Mouse (Mus musculus) gastrocnemius, postnatal 14 days (tissue): ENCODE data around the gene Npsr1. TPM values are rescaled to one million over a fixed set of nuclear protein-coding genes. Genes with fewer than 3 reads are reported as not detected.

ENCODE experiments used
- DNase-seq: peaks from one replicate; pipeline ENCODE4 v3.0.0; 2021; ENCODE audit warnings: mixed read lengths
- intact Hi-C: fragments of 180-260 bp; cut with DNase I; formaldehyde crosslinking; loops from one replicate; pipeline ENCODE4 v1.15.1; 2025; ENCODE audit warnings: low total_unique reads
- long read RNA-seq, 2 experiments: library from polyadenylated mRNA; stranded (forward); transcript quantifications; one replicate each; pipeline ENCODE4 v2.0.0; 2021
- total RNA-seq, 2 experiments: library from RNA; stranded (reverse); gene quantifications; 2 replicates each; pipeline ENCODE4 v1.2.3; 2021

Npsr1 gene
- not detected for total RNA-seq
- long read RNA-seq, experiment 1: 0 reads
- long read RNA-seq, experiment 2: 0 reads

DNA sequence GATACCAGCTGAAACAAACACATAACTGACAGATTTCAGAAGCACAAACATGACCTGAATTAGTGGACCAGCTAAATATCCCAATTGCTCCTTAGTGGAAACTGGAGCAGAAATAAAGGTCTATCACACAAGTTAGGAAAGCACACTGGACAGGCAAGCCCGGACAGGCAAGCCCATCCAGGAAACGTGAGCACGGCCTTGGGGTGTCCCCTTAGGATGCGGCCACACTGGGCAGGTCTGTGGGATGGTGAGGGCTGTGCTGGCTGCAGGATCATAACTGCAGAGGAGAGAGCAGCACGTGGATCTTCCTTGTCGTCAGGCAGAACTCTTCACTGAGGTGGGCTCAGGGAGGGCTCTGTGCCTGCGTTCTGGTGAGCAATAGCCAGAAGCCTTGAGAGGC, at the start of gene Npsr1:
Npsr1 (plus strand) TSS at position 301 of the 400 bp plus-strand sequence.
- intact Hi-C loops: no loop called here

DNA sequence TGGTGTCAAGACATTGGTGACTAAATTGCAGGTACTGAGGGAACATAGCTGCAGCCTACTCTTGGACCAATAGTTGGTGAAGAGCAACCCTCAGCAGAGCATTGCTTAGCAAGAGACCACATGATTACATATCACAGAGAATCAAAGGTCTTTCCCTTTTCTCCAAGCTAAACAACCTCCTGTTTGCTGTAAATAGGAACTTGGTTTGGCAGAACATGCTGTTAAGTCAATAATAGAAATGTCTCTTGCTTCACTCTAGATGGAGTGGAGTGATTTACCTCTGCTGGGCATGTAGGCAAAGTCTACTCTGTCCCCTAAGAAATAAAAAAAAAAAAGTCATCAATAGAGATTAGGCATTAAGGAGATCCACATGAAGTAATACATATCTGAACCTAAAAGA, 46.3 kb upstream of the Npsr1 start:
- no peak for DNase-seq
- intact Hi-C loops: no loop called here

More for the DNA sequence above, at the start of gene Npsr1:
- no peak for DNase-seq

DNA sequence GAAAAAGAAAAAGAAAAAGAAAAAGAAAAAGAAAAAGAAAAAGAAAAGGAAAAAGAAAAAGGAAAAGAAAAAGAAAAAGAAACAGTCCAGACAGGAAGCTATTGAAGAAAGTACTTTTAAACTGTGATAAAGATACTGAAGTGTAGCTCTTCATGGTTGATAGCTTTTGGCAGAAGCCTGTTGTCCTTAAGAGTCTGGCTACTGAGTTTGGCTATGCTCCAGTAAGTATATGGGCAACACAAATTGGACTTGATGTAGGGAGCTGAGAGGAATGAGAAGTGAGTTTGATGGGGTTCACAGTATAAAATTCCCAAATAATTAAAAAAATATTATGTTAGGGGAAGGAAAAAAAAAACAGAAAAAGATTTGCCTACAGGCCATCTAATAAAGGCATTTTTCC, 34.5 kb upstream of the Npsr1 start:
- intact Hi-C loops: no loop called here
- no peak for DNase-seq

DNA sequence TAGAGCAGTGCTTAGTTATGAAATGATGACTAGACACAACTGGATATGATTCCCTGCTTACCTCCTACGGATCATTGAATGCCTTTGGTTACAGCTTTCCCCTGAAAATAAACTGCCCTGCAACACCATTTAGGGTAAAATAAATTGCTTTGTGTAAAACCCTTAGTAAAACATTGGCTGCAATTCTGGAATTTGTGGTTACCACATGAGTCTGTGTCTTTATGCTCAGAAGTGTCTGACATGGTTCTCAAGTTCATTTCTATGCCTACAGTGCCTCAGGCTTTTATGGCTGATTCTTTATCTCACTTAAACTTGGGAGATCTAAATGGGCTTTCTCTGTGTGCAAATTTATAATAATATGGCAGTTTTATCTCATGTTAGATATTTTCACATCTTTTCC, 26.1 kb upstream of the Npsr1 start:
- no peak for DNase-seq
- intact Hi-C loops: no loop called here

DNA sequence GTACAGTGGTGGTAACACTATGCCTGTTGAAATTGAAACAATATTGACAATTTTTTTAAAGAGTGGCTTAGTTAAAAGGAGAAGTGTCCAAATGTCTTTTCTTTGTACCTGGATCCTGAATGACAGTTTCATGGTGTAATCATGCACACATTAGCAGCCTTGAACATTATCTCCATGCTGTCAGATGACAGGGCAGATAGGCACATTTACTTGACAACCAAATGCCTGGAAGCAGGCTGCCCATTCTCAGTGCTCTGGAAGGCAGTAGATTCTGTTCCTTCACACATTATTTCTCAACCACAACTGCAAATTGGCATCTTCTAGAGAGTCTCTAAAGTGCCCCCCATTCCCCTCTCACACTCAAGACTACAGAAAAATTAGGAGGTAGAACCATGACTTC, 20.2 kb upstream of the Npsr1 start:
- DNase-seq: no peak
- intact Hi-C loops: no loop called here

DNA sequence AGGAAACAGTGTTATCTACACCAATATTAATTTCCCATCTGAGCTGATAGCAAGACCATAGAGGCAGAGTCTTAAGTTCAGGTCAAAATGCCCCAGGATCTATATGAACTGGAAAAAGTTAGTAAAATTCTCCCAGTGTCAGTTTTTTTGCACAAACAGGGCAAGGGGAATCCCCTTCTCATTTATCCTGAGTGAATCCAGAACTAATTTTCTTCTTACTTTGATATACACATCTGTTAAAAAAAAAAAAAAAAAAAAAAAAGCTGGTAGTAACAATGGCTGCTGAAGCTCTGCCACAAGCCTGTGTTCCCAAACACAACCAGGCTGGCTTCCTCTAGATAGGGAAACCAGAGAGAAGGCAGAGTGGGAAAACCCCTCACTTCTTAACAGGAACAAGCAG, 5.9 kb upstream of the Npsr1 start:
- DNase-seq: no peak
- intact Hi-C loops: no loop called here

DNA sequence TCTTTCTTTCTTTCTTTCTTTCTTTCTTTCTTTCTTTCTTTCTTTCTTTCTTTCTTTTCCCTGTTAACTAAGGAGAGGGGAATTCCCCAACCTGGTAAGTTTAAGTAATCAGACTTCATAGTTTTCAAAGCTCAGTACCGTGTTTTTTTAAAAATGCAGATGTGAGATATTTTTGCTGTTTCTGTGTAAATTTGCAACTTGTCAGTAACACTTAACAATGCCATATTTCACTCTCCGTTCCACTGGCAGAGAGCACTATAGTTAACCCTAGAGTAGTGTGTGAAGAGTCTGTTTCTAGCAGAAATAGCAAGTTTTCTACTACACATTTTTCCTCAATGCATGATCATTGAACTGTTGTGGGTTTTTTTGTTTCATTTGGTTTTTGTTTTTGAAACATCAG, 730 bp downstream of the Npsr1 start:
- intact Hi-C loops: no loop called here

DNA sequence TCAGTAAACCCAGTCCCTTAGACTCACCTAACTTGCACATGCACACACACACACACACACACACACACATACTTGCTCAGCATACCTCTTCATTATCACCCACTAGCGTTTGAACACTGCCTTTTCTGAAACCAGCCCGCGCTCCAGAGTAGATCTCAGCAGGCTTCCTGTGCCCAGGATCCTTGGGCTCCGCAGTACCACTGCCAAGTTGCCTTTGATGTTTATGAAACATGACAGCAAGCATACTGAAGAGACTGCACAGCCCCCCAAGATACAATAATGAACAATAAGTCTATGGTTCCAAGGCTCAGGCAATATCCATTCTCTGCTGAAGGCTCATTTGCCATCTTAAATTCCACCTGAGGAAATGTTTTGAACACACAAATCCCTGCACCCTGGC, 1.8 kb downstream of the Npsr1 start:
- intact Hi-C loops: no loop called here
- DNase-seq: no peak

More for the DNA sequence above, 730 bp downstream of the Npsr1 start:
- DNase-seq: no peak

DNA sequence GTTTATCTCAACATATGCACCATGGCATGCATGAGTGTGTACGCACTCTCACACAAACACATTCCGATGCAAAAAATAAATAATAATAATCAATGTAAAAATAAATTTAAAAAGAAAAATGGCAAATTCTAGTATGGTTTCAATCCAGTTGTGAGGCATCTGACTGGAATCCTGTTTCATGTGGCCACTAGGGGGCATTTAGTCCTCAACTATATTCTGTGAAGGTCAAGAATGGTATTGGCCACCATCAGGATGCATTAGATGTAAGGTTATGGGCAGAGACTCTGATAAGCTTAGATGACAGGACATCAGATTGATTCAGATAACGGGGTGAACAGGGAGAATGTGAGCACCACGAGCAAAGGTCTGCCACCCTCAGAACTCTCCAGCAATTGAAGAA, 21.6 kb downstream of the Npsr1 start:
- peak; percentile 5 for DNase-seq
- intact Hi-C loops: loop anchor here (5.0 kb wide), 1 partner anchor 398 kb away; no protein-coding TSS in a partner anchor

DNA sequence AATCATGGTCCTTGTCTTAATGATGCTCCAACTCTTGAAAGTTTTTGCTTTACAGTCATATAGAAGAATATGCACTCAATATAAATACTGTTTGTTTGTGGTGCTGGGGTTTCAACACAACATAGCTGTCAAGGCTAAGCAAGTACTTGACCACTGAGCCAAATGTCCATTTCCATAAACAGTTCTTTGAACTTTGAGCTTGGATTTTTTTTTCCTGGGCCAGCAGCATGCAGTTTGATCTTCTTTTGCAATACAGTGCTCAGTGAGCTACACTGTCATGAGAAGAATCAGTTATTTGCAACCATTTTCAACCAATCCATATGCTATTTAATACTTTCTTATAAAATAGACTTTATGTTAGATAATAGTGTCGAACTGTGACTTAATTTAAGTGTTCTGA, 35.3 kb downstream of the Npsr1 start:
- intact Hi-C loops: no loop called here
- DNase-seq: no peak

DNA sequence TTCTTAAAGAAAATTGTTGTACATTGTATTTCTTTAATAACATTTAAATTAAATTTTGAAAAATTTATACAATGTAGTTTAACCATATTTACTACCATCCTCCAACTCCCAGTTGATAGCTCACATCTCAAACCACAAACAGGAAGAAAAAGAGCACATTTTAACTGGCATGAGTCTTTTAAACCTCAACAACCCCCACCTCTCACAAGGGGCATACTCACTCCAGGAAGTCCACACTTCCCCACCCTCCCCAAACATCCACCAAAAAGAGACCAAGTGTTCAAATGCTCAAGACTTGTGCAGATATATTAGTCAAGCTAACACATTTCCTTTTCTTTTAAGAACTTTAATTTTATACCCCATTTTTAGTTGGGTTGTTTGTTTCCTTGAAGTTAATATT, 38.6 kb downstream of the Npsr1 start:
- intact Hi-C loops: no loop called here
- no peak for DNase-seq

DNA sequence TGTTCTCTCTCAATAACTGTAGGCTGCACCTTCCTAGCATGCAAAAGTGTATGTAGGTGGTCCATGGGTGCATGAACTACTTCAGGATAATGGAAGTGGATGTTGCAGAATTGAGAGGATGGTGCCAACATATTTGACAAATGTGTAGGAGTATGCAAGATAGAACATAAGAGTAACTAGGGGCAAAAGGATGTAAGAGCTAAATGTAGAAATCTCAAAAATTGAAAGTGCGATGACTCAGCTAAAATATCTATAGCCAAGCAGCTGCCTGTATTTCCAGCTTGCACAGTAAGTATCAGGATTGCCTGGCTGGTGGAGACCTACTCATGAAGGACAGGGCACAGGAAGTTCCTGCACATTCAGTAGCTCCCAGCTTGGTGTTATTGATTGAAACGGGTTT, 46.5 kb downstream of the Npsr1 start:
- no peak for DNase-seq
- intact Hi-C loops: no loop called here

DNA sequence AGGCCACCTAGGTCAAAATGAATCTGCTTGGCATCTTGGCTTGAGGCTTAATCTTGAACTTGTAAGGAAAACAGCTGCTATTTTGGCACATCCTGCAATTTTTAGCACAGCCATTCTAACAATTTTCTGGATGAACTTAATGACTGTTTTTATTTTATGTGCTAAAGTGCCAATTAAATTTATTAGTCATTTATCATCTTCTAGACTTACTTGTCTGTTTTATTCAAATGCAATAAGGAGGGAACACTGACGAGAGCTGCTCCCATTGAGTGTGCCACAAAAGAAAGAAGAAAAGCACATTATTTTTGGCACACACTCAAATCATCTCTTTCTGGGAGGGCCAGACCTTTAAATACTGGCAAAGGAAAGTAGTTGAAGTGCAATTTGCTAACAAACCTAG, 59.4 kb downstream of the Npsr1 start:
- intact Hi-C loops: no loop called here
- DNase-seq: no peak

DNA sequence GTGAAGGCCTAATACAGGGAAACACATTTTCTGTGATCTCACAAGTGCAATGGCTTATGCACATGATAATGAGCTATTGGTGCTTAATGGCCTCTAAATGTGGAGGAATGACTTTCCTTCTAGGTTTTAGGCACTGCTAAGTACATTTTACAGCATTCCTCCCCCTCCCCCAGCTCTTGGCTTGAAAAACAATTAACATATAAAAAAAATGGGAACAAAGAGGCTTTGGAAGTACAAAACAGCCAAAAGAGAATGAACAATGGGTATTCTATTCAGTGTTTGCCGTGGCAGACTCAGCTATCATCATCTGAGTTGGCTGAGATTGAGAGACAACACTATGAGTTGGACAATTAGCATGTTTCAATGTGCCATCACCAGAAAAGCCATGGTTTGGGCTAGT, 62.6 kb downstream of the Npsr1 start:
- intact Hi-C loops: no loop called here
- DNase-seq: no peak

DNA sequence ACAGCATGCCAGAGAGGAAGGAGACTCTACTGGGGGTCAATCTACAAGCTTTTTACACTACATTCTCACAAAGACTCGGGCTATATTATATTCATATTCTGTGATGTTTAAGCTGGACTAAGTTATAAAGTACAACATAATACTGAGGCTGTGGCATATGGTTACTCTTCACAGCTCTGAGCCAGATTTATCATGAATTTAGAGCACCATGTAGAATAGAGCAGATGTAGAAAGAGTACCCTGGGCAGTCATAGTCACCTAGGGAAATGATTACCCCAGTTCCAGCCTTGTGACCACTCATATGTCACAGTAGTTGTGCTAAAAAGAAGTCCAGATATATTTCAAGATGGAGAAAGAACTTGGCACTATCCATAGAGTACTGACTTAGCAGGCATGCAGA, 70.7 kb downstream of the Npsr1 start:
- no peak for DNase-seq
- intact Hi-C loops: no loop called here

DNA sequence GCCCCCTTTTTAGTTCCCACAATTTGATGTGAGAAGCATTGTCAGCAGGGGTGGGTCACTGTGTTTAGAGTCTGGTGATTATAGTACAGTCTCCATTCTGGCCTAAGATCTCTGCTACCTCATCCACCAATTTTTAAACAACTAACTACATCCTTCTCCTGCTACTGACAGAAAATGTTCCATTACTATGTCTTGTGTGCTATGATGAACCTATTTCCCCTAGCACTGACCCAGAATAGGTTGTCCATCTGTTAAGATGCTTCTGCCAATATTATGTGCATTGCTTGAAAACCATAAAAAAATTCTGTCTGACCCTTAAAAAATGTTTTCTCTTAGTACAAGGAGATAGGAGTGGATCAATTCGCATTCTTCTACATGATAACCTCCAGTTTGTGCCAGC, 72.9 kb downstream of the Npsr1 start:
- DNase-seq: no peak
- intact Hi-C loops: no loop called here

DNA sequence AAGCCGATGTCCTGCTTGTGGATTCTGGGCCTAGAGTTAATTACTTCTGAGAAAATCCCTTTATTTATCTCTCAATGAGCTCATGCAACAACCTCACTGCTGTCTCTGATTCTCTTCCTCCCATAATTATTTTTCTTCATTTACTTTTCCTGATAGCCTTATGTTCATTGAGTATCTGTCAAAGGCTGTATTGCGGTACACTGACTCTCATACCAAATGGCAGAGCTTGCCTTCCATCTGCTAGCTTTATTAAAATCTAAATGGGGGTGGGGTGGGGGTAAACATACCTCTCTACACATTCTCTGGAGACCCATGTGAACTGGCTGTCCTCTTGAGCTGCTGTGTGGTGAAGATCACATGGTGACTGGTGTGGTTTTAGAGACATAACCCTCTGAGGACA, 80.9 kb downstream of the Npsr1 start:
- intact Hi-C loops: no loop called here
- no peak for DNase-seq

DNA sequence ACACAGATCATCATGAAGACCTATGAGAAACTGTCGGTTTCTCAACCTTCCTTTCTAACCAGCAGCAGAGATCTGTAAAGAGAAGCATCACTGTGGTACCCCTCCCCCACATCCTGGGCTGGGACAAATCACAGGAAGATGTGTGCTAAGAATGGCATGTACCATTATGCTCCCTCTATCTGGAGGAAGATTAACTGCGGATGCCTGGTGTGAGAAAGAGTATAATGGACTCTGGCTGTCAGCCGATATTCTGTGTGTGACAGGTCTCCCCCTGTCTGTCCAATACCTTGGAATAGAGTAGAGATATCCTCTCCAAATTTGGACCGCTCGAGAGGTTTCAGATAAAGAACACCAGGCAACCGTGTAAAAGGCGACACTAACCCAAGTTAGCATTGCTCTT, 83.1 kb downstream of the Npsr1 start:
- intact Hi-C loops: no loop called here
- DNase-seq: no peak

DNA sequence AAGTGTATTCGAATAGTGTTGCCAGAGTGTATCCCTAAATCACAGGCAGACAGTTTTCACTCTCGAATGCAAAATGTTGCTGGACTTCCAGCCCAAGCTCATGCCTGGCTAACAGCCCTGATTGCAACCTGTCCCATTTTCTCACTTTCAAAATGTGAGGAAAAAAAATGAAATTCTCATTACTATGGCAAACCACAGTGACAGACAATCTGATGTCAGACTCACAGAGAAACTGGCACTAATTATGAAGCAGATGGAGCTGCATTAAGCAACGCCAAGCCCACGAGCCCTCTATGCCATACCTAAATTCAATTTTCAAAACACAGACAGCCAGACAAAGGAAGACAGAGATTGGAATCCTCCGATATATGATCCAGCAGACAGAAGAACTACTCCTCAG, 88.5 kb downstream of the Npsr1 start:
- intact Hi-C loops: no loop called here
- DNase-seq: no peak

DNA sequence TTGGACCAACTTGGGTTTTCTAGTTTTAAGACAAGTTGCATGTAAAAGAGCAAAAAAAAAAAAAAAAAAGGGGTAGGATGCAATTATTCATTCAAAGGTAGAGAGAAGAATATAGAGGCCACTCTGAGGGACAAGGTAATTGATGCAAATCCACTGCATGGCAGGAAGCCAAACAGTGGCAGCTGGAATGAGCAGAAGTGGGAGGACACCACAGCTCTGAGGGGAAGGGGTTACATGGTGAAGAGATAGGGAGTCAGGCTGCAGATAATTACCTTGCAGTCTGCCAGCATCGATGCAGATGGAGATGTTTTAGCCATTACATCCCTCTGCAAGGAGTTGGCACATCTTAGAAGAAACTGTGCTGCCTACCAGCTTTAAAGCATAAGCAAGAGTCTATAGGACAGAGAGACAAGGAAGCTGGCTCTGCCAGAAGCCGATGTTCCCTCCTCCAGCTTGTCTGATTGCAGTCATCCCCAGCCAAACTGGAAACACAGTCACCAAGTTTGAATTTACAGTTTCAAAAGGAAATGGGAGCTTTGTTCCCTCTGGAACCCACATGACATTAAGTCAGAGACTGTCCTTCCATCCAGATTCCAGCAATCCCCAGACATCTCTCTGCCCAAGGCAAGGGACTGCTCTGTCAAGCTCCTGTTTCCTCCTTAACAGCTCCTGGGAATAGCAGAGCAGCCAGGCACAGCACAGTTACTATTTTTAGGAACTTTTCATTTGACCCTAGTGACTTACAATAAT, 91.9 kb downstream of the Npsr1 start:
- intact Hi-C loops: no loop called here
- no peak for DNase-seq

DNA sequence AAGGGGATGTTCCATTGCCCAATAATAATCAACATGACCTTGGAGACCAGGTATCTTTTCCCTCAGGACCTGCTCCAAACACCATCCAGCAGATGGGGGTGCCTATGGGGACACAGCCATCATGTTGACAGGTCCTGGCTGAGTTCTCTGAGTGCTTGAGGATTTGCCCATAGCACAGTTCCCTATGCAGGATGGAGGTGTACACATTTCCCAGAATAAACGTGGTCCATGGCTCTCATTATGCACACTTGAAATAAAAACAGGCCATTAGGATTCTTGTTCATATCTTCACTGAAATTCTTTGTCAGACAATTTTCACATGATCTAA, 92.4 kb downstream of the Npsr1 start:
- DNase-seq: no peak
- intact Hi-C loops: no loop called here

DNA sequence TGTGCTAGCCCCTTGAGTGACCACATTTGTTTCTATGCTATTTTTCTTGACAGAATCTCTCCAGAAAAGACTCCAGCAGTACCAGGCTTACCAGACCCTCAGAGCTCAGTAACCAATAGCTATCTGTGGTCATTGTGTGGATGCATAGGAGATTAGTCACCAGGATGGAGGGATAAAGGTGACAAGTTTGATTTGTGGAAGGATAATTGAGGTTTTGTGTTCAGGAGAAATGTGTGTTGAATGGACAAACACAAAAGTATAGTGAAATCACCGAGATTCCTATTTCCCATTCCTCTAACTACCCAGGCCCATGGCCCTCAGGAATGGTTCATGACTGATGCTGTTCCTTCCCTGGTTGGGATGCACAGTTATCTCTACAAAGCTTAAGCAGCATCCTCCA, 100.5 kb downstream of the Npsr1 start:
- DNase-seq: no peak
- intact Hi-C loops: no loop called here
